Mouse (Mus musculus) lung, adult 10 weeks (tissue): ENCODE results near the gene Slc29a1. TPM values are rescaled to one million over a fixed set of nuclear protein-coding genes. Genes with fewer than 3 reads are reported as not detected.

Experiments used
- polyA plus RNA-seq: library from polyadenylated mRNA; stranded (reverse); fragments of 350-450 nt; fragmentation: Illumina TruSeq; extraction: RNeasy Lipid Tissue Mini Kit (QIAGEN cat#74804); gene quantifications from one replicate; pipeline ENCODE4 v1.2.3, GENCODE M21; 2014; ENCODE audit warnings: low read depth, low replicate concordance; ENCODE audit not compliant: insufficient read depth

Gene Slc29a1
- polyA plus RNA-seq, result 66.9 TPM

DNA sequence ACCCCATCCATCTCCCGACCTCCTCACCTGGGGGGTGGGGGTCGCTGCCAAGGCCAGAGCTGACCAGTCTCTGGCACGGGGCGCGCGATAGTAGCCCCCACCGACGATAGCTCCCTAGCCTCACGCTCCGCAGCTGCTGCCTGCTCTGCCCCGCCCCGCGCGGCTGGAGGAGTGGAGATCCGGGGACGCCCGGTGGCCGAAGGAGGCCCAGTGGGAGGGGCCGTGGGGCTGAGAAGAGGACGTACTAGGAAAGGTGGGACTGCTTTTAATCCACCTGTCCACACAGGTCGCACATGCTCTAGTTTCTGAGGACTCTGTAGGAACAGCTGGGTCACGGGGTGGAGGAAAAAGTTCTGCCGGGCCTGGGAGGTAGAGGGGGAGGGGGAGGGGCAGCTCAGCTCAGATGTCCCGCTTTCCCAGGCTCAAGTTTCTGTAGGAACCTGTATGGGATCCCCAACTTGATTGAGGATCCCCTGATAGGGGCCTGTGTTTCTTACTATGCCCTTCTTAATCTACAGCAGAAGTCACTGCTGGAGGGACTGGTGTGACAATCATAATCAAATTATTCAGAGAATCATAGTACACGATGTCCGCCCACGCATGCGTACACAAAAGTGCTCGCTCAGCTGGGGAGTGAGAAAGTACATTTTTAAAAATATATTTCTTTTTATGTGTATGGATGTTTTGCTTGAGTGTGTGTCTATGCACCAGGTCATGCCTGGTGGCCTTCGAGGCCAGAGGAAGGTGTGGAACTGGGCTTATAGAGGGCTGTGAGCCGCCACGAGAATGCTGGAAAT is at the start of gene Slc29a1:
Slc29a1 (minus strand) TSS at position 161 of the 797 bp plus-strand sequence.

DNA sequence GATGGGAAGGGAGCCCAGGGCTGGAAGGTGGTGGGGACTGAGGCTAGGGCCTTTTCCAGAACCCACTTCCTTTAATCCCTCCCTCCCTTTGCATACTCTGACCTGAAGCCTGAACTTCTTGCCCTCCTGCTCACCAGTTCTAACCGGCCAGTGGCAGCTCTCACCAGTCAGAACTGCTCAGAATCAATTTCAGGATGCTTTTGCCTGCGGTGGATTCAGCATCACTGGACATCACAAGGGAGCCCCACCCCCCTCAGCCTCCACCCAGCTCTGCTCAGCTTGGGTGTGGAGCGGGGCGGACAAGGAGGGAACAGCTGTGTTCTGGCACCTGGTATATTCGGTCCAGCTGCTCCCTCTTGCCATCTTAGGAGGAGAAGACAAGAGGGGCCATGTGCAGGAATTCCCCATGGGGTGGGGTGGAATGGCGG is 2.5 kb upstream of the Slc29a1 start, which contains the start of gene Mymx:
Mymx (minus strand) TSS at position 226 of the 428 bp plus-strand sequence.

DNA sequence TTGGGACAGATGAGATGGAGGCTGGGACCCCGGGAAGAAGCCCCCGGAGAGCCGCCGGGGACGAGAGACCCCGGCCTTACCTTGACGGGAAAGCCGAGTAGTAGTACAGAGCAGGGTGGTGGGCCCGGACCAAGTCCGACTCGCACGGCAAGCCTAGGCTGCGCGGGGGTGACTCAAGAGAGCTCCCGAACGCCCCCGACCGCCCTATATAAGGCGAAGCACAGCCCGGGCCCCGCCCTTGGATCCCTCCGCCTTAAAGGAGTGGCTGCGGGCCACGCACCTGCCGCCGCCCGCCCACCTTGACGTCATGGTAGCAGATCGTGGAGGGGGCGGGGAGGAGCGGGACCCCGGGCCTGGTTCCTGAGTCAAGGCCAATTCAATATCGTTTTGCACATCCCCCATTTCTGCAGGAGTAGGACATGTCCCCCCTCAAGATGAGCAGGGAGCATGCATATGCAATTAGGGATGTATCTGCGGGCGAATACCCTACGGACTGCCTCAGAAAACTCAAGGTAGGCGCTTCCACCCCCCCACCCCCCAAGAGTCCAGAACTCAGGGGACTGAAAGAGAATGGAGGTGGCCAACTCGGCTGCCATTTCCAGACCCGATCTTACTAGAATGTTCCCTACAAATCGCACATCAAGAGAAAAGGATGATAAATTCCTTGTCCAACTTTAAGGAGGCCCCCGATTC is 26.2 kb downstream of the Slc29a1 start, which contains the start of gene Hsp90ab1:
Hsp90ab1 (minus strand) TSS at position 185 of the 693 bp plus-strand sequence.

DNA sequence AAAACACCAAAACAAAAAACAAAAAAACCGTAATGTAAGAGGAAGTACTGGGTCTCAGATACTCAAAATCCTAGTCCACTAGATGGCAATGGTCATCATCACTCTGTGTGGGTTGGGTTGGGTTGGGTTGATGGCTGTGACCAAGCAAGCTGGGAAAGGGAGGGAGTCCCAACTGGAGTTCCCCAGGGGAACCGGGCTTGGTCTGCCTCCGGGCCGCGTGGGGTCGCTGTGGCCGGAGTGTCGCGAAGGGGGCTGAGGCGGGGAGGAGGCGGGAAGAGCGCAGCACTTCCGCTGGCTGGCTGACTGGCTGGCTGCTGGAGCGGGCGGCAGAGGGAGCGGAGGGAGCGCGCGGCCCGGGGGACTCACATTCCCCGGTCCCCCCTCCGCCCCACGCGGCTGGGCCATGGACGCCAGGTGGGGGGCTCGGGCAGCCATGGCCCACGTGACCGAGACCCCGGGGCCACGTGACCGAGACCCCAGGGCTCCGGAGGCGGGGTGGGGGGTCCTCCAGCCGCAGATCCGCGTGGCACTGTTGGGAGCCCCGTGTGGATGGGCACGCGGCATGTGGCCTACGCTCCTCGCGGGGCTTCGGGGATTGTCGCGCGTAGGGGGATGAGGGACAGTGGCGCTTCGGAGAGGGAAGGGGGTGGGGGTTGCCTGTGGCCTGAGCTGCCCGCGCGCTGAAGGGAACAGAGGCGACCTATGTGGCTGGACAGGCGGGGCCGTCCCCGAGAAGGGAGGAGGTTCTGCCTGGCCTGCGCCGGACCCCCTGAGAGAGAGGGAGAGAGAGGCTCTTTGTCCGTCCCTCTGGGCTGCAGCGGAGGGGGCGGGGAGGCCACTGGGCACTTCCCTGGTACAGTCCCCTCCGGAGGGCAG is 35.5 kb downstream of the Slc29a1 start, which contains the start of gene Slc35b2:
Slc35b2 (plus strand) TSS at position 220 of the 876 bp plus-strand sequence.

DNA sequence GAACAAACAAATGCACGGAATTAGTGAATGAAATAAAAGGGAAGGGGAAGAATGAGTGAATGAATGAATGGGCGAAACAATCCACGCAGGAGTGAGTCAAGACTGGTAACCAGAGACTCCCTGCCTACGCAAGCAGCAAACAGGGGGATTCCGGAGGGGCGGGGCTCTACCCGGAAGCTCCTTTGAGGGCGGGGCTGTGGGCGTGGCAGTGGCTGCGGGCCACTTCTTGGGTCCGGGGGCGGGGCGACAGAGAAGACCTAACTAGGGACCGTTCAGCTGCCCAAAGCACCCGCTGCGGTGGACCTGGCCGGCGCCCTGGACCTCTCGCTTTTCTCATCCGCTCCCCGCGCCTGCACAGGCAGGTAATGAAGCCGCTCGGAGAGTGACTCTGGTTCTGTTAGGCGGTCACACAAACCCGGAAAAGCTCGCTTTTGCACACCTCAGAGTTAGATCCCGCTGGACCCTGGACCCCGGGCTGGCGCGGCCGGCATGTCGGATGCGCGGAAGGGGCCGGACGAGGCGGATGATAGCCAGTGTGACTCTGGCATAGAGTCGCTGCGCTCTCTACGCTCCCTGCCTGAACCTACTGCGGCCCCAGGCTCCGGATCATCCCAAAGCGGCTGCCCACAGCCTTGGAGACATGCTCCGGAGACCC is 43.8 kb downstream of the Slc29a1 start, which contains the start of gene Nfkbie:
Nfkbie (plus strand) TSS at position 252 of the 655 bp plus-strand sequence.

DNA sequence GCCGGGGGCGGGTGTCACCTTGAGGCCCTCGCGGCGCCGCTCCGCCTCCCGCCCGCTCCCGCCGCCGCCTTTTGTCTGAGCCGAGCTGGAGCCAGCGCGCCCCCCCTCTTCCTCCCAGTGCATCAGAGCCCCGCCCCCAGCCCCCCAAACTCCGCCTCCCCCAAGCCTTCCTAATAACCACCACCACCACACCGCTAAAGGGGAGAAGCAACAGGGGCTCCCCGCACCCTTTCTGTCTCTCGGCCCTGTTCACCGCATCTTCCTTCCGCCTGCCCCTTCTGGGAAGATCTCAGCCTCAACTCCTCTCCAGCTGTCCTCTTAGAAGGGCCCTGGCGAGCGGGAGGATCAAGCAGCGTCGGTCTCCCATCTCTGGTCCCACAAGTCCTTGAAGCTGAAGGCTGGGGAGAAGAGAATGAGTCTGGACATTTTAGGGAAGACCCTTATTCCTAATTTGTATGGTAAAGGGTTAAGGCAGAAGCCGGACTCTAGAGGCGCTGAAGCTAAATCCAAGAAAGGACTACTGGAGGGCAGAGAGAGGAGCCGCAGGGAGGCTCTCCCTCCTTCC is 49.7 kb downstream of the Slc29a1 start, which contains the start of gene Tmem151b:
Tmem151b (minus strand) TSS at position 61 of the 565 bp plus-strand sequence.

Other genes with a start within 250 kb of the Slc29a1 start
- gene Cdc5l, start 165.9 kb downstream of the Slc29a1 start, polyA plus RNA-seq, result 20.7 TPM
- gene Spats1, start 124.2 kb downstream of the Slc29a1 start, polyA plus RNA-seq, result not detected
- 4.0 TPM for gene Aars2, start 92.8 kb downstream of the Slc29a1 start, polyA plus RNA-seq
- gene Tcte1, start 76.2 kb downstream of the Slc29a1 start, polyA plus RNA-seq, result 3.3 TPM
- gene Tmem151b, start 49.9 kb downstream of the Slc29a1 start, polyA plus RNA-seq, result not detected
- gene Nfkbie, start 43.9 kb downstream of the Slc29a1 start, polyA plus RNA-seq, result 5.7 TPM
- gene Slc35b2, start 35.7 kb downstream of the Slc29a1 start, polyA plus RNA-seq, result 41.1 TPM
- 638 TPM for gene Hsp90ab1, start 26.3 kb downstream of the Slc29a1 start, polyA plus RNA-seq
- gene Mymx, start 2.5 kb upstream of the Slc29a1 start, polyA plus RNA-seq, result not detected
- gene Capn11, start 59.7 kb upstream of the Slc29a1 start, polyA plus RNA-seq, result 0.45 TPM
- 159 TPM for gene Mrpl14, start 86.7 kb upstream of the Slc29a1 start, polyA plus RNA-seq
- gene Tmem63b, start 87.3 kb upstream of the Slc29a1 start, polyA plus RNA-seq, result 29.4 TPM
- gene 1600014C23Rik, start 134.2 kb upstream of the Slc29a1 start, polyA plus RNA-seq, result not detected